Mouse (Mus musculus): Measurements from ENCODE around the gene Pwp2. TPM values are rescaled to one million over a fixed set of nuclear protein-coding genes. Genes with fewer than 3 reads are reported as not detected.

Gene Pwp2
- polyA plus RNA-seq, 1 experiment from 2014 or later, result 20.9 TPM

Other genes starting within 250 kb of the Pwp2 start
- 1.3 and 1.4 TPM in 2 replicates for gene Trpm2, start 214.6 kb downstream of the Pwp2 start, polyA plus RNA-seq (2016; fragmentation: Nextera tagmentation; extraction: Ambion mirVana)
- gene 1810043G02Rik, start 206.6 kb downstream of the Pwp2 start, polyA plus RNA-seq (2016; fragmentation: Nextera tagmentation; extraction: Ambion mirVana), result 33.8 and 34.8 TPM in 2 replicates
- gene Pfkl, start 175.1 kb downstream of the Pwp2 start, polyA plus RNA-seq (2016; fragmentation: Nextera tagmentation; extraction: Ambion mirVana), result 118 and 132 TPM in 2 replicates
- 0.48 TPM in 1 of 2 replicates, not detected in the other for gene Dnmt3l, start 143.2 kb downstream of the Pwp2 start, polyA plus RNA-seq (2016; fragmentation: Nextera tagmentation; extraction: Ambion mirVana)
- 0.20 and 0.23 TPM in 2 replicates for gene Aire, start 141.5 kb downstream of the Pwp2 start, polyA plus RNA-seq (2016; fragmentation: Nextera tagmentation; extraction: Ambion mirVana)
- 1.2 and 1.8 TPM in 2 replicates for gene Icosl, start 115.8 kb downstream of the Pwp2 start, polyA plus RNA-seq (2016; fragmentation: Nextera tagmentation; extraction: Ambion mirVana)
- gene D10Jhu81e, start 15.4 kb downstream of the Pwp2 start, polyA plus RNA-seq (2016; fragmentation: Nextera tagmentation; extraction: Ambion mirVana), result 20.1 and 24.4 TPM in 2 replicates
- gene Trappc10, start 59.5 kb upstream of the Pwp2 start, polyA plus RNA-seq (2016; fragmentation: Nextera tagmentation; extraction: Ambion mirVana), result 23.4 and 26.0 TPM in 2 replicates
- gene Agpat3, start 167.3 kb upstream of the Pwp2 start, polyA plus RNA-seq (2016; fragmentation: Nextera tagmentation; extraction: Ambion mirVana), result 59.2 and 59.7 TPM in 2 replicates
- gene Rrp1, start 227.9 kb upstream of the Pwp2 start, polyA plus RNA-seq (2016; fragmentation: Nextera tagmentation; extraction: Ambion mirVana), result 339 and 343 TPM in 2 replicates
- 127 and 138 TPM in 2 replicates for gene Cstb, start 240.5 kb upstream of the Pwp2 start, polyA plus RNA-seq (2016; fragmentation: Nextera tagmentation; extraction: Ambion mirVana)